Mouse (Mus musculus): ENCODE results near the gene Kdm2a. TPM values are rescaled to one million over a fixed set of nuclear protein-coding genes. Genes with fewer than 3 reads are reported as not detected.
A peak's percentile ranks its signal among the peaks of the same experiment; 100 is the strongest.
"Not testable (repeated sequence)": the region's sequence is repeated elsewhere in the genome, so short reads cannot be mapped to it uniquely, and the experiment has no call there.

The Kdm2a gene
- polyA plus RNA-seq, 1 experiment, result 66.1 TPM

GRCm38 (mm10) chr19:4396081-4396997 lies 1.7 kb downstream of the Kdm2a start:
- no peak for TF ChIP-seq POLR2A (IDR thresholded peaks at IDR 0.05; ENCODE audit: extremely low read depth, insufficient read depth, low read length)
- Histone ChIP-seq H3K4me3 (ENCODE audit: insufficient read depth, low read length) (peak overlapping the region; percentile 99), H3K27ac (ENCODE audit: insufficient read depth, low read length) (peak overlapping the region; percentile 94), H3K4me1 (ENCODE audit: control insufficient read depth, insufficient read depth, low read length) (peaks cover 3% of the 10 kb centered on the region)

- no peak overlapping the region for H3K4me3 ChIP-seq (ENCODE audit: insufficient read depth, low read length)
- TF ChIP-seq POLR2A (IDR thresholded peaks at IDR 0.05; ENCODE audit: extremely low read depth, insufficient read depth, low read length) (no peak), CTCF (IDR thresholded peaks at IDR 0.05; ENCODE audit: extremely low read depth, insufficient read depth, low read length) (no peak)
- no peaks in the 10 kb centered on the region for H3K4me1 ChIP-seq (ENCODE audit: control insufficient read depth, insufficient read depth, low read length)
- no peak overlapping the region for H3K27ac ChIP-seq (ENCODE audit: insufficient read depth, low read length)
Observed at GRCm38 (mm10) chr19:4387276-4387675, 10.8 kb downstream of the Kdm2a start.

- H3K4me1 ChIP-seq (ENCODE audit: control insufficient read depth, insufficient read depth, low read length), result no peaks in the 10 kb centered on the region
- H3K27ac ChIP-seq (ENCODE audit: insufficient read depth, low read length), result no peak overlapping the region
- no peak overlapping the region for H3K4me3 ChIP-seq (ENCODE audit: insufficient read depth, low read length)
- no peak for TF ChIP-seq POLR2A (IDR thresholded peaks at IDR 0.05; ENCODE audit: extremely low read depth, insufficient read depth, low read length)
- TF ChIP-seq CTCF (IDR thresholded peaks at IDR 0.05; ENCODE audit: extremely low read depth, insufficient read depth, low read length), result no peak
Observed at GRCm38 (mm10) chr19:4385026-4385425, 13.1 kb downstream of the Kdm2a start.

GRCm38 (mm10) chr19:4384322-4384721 lies 13.8 kb downstream of the Kdm2a start:
- no peak overlapping the region for H3K4me3 ChIP-seq (ENCODE audit: insufficient read depth, low read length)
- no peak overlapping the region for H3K27ac ChIP-seq (ENCODE audit: insufficient read depth, low read length)
- TF ChIP-seq CTCF (IDR thresholded peaks at IDR 0.05; ENCODE audit: extremely low read depth, insufficient read depth, low read length) (no peak), POLR2A (IDR thresholded peaks at IDR 0.05; ENCODE audit: extremely low read depth, insufficient read depth, low read length) (no peak)
- H3K4me1 ChIP-seq (ENCODE audit: control insufficient read depth, insufficient read depth, low read length), result no peaks in the 10 kb centered on the region

- TF ChIP-seq POLR2A (IDR thresholded peaks at IDR 0.05; ENCODE audit: extremely low read depth, insufficient read depth, low read length), result no peak
- no peak for TF ChIP-seq CTCF (IDR thresholded peaks at IDR 0.05; ENCODE audit: extremely low read depth, insufficient read depth, low read length)
- H3K27ac ChIP-seq (ENCODE audit: insufficient read depth, low read length), result no peak overlapping the region
Observed at GRCm38 (mm10) chr19:4383306-4383705, 14.8 kb downstream of the Kdm2a start.

GRCm38 (mm10) chr19:4382303-4382702 lies 15.8 kb downstream of the Kdm2a start:
- H3K27ac ChIP-seq (ENCODE audit: insufficient read depth, low read length); H3K4me1 ChIP-seq (ENCODE audit: control insufficient read depth, insufficient read depth, low read length); H3K4me3 ChIP-seq (ENCODE audit: insufficient read depth, low read length): not testable (repeated sequence)

More at GRCm38 (mm10) chr19:4383306-4383705, 14.8 kb downstream of the Kdm2a start:
- Histone ChIP-seq H3K4me3 (ENCODE audit: insufficient read depth, low read length) (no peak overlapping the region), H3K4me1 (ENCODE audit: control insufficient read depth, insufficient read depth, low read length) (no peaks in the 10 kb centered on the region)

GRCm38 (mm10) chr19:4370656-4371055 lies 27.4 kb downstream of the Kdm2a start:
- H3K27ac ChIP-seq (ENCODE audit: insufficient read depth, low read length), result no peak overlapping the region
- no peak overlapping the region for H3K4me3 ChIP-seq (ENCODE audit: insufficient read depth, low read length)
- no peak for TF ChIP-seq POLR2A (IDR thresholded peaks at IDR 0.05; ENCODE audit: extremely low read depth, insufficient read depth, low read length)
- TF ChIP-seq CTCF (IDR thresholded peaks at IDR 0.05; ENCODE audit: extremely low read depth, insufficient read depth, low read length), result no peak
- H3K4me1 ChIP-seq (ENCODE audit: control insufficient read depth, insufficient read depth, low read length), result no peaks in the 10 kb centered on the region

GRCm38 (mm10) chr19:4370254-4370653 lies 27.8 kb downstream of the Kdm2a start:
- H3K4me1 ChIP-seq (ENCODE audit: control insufficient read depth, insufficient read depth, low read length), result no peaks in the 10 kb centered on the region
- TF ChIP-seq CTCF (IDR thresholded peaks at IDR 0.05; ENCODE audit: extremely low read depth, insufficient read depth, low read length) (no peak), POLR2A (IDR thresholded peaks at IDR 0.05; ENCODE audit: extremely low read depth, insufficient read depth, low read length) (no peak)
- no peak overlapping the region for H3K4me3 ChIP-seq (ENCODE audit: insufficient read depth, low read length)
- no peak overlapping the region for H3K27ac ChIP-seq (ENCODE audit: insufficient read depth, low read length)

GRCm38 (mm10) chr19:4349455-4349854 lies 48.6 kb downstream of the Kdm2a start:
- Histone ChIP-seq H3K27ac (ENCODE audit: insufficient read depth, low read length) (no peak overlapping the region), H3K4me1 (ENCODE audit: control insufficient read depth, insufficient read depth, low read length) (no peaks in the 10 kb centered on the region), H3K4me3 (ENCODE audit: insufficient read depth, low read length) (no peak overlapping the region)
- TF ChIP-seq POLR2A (IDR thresholded peaks at IDR 0.05; ENCODE audit: extremely low read depth, insufficient read depth, low read length), result no peak

GRCm38 (mm10) chr19:4346479-4346878 lies 51.6 kb downstream of the Kdm2a start:
- no peak overlapping the region for H3K4me3 ChIP-seq (ENCODE audit: insufficient read depth, low read length)

More at GRCm38 (mm10) chr19:4346479-4346878, 51.6 kb downstream of the Kdm2a start:
- Histone ChIP-seq H3K27ac (ENCODE audit: insufficient read depth, low read length) (no peak overlapping the region), H3K4me1 (ENCODE audit: control insufficient read depth, insufficient read depth, low read length) (no peaks in the 10 kb centered on the region)
- TF ChIP-seq CTCF (IDR thresholded peaks at IDR 0.05; ENCODE audit: extremely low read depth, insufficient read depth, low read length) (no peak), POLR2A (IDR thresholded peaks at IDR 0.05; ENCODE audit: extremely low read depth, insufficient read depth, low read length) (no peak)

Data from cortical plate, adult 2 months (tissue).